8 mouse cellular contexts compared by ENCODE assay signal in the genomic region with DNA sequence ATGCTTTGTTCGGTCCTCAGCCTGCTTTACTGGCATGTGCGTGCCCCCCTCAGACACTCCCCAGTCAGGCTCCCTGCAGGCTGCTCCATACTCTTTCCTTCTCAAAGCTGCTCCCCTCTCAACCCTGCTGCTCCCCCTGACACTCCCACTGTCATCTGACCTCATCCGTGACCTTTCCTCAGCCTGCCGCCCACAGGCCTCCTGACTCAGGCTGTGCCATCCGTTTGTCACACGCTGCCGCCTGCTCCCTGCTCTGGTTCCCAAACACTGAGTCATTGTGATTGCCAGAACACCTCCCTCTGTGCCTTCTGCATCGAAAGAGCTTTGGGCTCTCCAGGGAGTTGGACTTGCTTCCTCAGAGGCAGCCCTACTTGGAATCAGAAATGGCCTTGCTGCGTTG.
A peak's percentile ranks its signal among the peaks of the same experiment; 100 is the strongest.
DNase-seq lines count a peak whose midpoint lies in the region; TF ChIP-seq lines count a peak whose summit lies in the region.

No protein-coding gene starts in this region.

- no peaks in the 10 kb centered on the region for H3K4me1 ChIP-seq in kidney, adult 2 months (ENCODE audit: control insufficient read depth, insufficient read depth, low read length)

- no peak overlapping the region for H3K27ac ChIP-seq in kidney, adult 2 months (ENCODE audit: insufficient read depth, low read depth, low read length)

- H3K27me3 ChIP-seq in myocyte (ENCODE audit: control insufficient read depth, insufficient read depth, insufficient read length) = no peaks in the 10 kb centered on the region
- H3K27me3 ChIP-seq in kidney, adult 2 months (replicated peaks; ENCODE audit: control insufficient read depth, insufficient read depth, low read length) = no peaks in the 10 kb centered on the region

- no peaks in the 10 kb centered on the region for H3K36me3 ChIP-seq in myocyte (ENCODE audit: control insufficient read depth, insufficient read depth)
- H3K36me3 ChIP-seq in kidney, adult 2 months (ENCODE audit: control insufficient read depth, insufficient read depth, low read length) = no peaks in the 10 kb centered on the region

- H3K4me3 ChIP-seq in myocyte = no peak overlapping the region
- no peak overlapping the region for H3K4me3 ChIP-seq in kidney, adult 2 months (ENCODE audit: insufficient read depth, low read depth, low read length)

- DNase-seq in right cerebral cortex, adult 18-20 months = peak; percentile 87
- DNase-seq in right cerebral cortex, postnatal 4 days = no peak
- DNase-seq in embryo, embryonic 11 days = peak; percentile 64
- DNase-seq in layer of hippocampus, adult 8-10 months (ENCODE audit: low spot score in 2 of 2) = peak; percentile 75 to 81
- DNase-seq in thymus, adult 18-20 months = no peak
- no peak for DNase-seq in spleen, adult 12 weeks (ENCODE audit: low spot score)
- no peak for DNase-seq in kidney, adult 2 months

- 51% methylated on average over 9 of the region's 9 CpGs for WGBS in kidney, adult 2 months

- no peak for TF ChIP-seq CTCF in kidney, adult 2 months (conservative IDR thresholded peaks at IDR 0.05; ENCODE audit: insufficient read depth, insufficient read length, low read depth, low read length)

- peak overlapping the region; percentile 31 for H3K4me2 ChIP-seq in myocyte (ENCODE audit: low read depth)

- no peak for TF ChIP-seq POLR2A in myocyte (IDR thresholded peaks at IDR 0.05; ENCODE audit: insufficient read length, low read depth)
- TF ChIP-seq POLR2A in kidney, adult 2 months (IDR thresholded peaks at IDR 0.05; ENCODE audit: low read depth, low read length) = no peak

- no peak overlapping the region for H3ac ChIP-seq in myocyte (ENCODE audit: control insufficient read depth, insufficient read length)

- H3K79me2 ChIP-seq in myocyte (ENCODE audit: control insufficient read depth, insufficient read depth) = no peaks in the 10 kb centered on the region

TF ChIP-seq in myocyte, 11 proteins besides CTCF, POLR2A, EP300 and RAD21:
- TF ChIP-seq MAX (IDR thresholded peaks at IDR 0.05; ENCODE audit: low read depth) (no peak), MYOG (IDR thresholded peaks at IDR 0.05; ENCODE audit: control insufficient read depth in 1 of 3, insufficient read depth in 1 of 3, insufficient read length in 2 of 3, low read depth in 2 of 3) (peak in 1 of 3 experiments; percentile 63), TCF12 (IDR thresholded peaks at IDR 0.05; ENCODE audit: insufficient read depth, poor library complexity, severe bottlenecking) (no peak), MYOD1 (IDR thresholded peaks at IDR 0.05; ENCODE audit: control insufficient read depth in 1 of 3, insufficient read length in 2 of 3, low read depth in 2 of 3) (peak in 1 of 3 experiments; percentile 67)

Comparison
In these comparisons a context has a peak if more than half of its experiments do, and no peak if none do; other contexts are left out.
1. DNase-seq: peak in right cerebral cortex, adult 18-20 months (single experiment), embryo, embryonic 11 days (single experiment) and layer of hippocampus, adult 8-10 months (2 of 2); none in right cerebral cortex, postnatal 4 days (single experiment), thymus, adult 18-20 months (0 of 2), spleen, adult 12 weeks (single experiment) and kidney, adult 2 months (single experiment).